Mouse (Mus musculus): ENCODE results near the gene Ccdc71.

DNA sequence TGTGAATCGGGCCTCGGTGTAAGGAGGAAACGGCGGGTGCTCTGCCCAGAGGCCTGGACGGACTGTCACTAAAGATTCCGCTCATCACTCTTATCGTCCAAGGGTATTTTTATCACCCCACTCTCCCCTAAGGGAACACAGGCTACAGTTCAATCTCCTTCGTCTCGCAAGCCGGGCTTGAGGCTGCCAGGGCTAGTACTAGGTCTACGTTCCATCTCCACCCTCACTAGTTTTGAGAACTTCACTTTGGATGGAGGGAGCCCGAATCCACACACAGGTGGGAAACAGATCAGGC is 30.9 kb downstream of the Ccdc71 start:
- TF ChIP-seq USF1 (IDR thresholded peaks at IDR 0.05; ENCODE audit: low read depth, low read length) = no peak
- no peak for TF ChIP-seq UBTF (IDR thresholded peaks at IDR 0.05; ENCODE audit: low read depth, low read length)
